Mouse (Mus musculus) cerebellum, adult 8-10 months (tissue): ENCODE measurements around the gene Sae1.
A peak's percentile ranks its signal among the peaks of the same experiment; 100 is the strongest.

Experiments used
- DNase-seq: peaks from one replicate; pipeline ENCODE4 v3.0.0; 2022

Sae1 gene

GRCm38 (mm10) chr7:16273081-16273765, 114.4 kb downstream of the Sae1 start, which contains the start of gene Inafm1:
TSS of gene Inafm1 (minus strand) at chr7:16273617.
- peak; percentile 85 for DNase-seq

- DNase-seq: peak; percentile 76
Observed at GRCm38 (mm10) chr7:16272681-16273080, 114.9 kb downstream of the Sae1 start.

GRCm38 (mm10) chr7:16271139-16271538, 116.5 kb downstream of the Sae1 start:
- no peak for DNase-seq
